Mouse (Mus musculus) heart, postnatal 10 days (tissue): ENCODE measurements around the gene Cdc42bpa. TPM values are rescaled to one million over a fixed set of nuclear protein-coding genes. Genes with fewer than 3 reads are reported as not detected.
"Not testable (repeated sequence)": the region's sequence is repeated elsewhere in the genome, so short reads cannot be mapped to it uniquely, and the experiment has no call there.

Experiments
- DNase-seq, 2 experiments: peaks; one replicate each; pipeline ENCODE4 v3.0.0; 2021
- intact Hi-C: fragments of 180-260 bp; cut with DNase I; formaldehyde crosslinking; loops from one replicate; pipeline ENCODE4 v1.15.1; 2025
- total RNA-seq, 2 experiments: library from RNA; stranded (reverse); gene quantifications; 2 replicates each; pipeline ENCODE4 v1.2.3; 2021

Cdc42bpa gene
- total RNA-seq, 2 experiments from 2014 or later: 56.6 to 57.7 TPM

DNA sequence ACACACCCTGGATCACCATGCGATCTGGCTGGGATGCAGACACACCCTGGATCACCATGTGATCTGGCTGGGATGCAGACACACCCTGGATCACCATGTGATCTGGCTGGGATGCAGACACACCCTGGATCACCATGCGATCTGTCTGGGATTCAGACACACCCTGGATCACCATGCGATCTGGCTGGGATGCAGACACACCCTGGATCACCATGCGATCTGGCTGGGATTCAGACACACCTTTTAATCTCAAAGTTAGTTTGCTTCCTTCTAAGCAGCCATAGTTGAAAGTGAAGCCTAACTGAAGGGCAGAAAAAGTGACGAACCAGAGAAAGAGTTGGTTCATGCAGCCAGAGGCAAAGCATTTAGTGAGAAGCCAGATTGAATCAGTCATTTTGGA is 69.6 kb downstream of the Cdc42bpa start:
- DNase-seq, intact Hi-C loops: not testable (repeated sequence)

DNA sequence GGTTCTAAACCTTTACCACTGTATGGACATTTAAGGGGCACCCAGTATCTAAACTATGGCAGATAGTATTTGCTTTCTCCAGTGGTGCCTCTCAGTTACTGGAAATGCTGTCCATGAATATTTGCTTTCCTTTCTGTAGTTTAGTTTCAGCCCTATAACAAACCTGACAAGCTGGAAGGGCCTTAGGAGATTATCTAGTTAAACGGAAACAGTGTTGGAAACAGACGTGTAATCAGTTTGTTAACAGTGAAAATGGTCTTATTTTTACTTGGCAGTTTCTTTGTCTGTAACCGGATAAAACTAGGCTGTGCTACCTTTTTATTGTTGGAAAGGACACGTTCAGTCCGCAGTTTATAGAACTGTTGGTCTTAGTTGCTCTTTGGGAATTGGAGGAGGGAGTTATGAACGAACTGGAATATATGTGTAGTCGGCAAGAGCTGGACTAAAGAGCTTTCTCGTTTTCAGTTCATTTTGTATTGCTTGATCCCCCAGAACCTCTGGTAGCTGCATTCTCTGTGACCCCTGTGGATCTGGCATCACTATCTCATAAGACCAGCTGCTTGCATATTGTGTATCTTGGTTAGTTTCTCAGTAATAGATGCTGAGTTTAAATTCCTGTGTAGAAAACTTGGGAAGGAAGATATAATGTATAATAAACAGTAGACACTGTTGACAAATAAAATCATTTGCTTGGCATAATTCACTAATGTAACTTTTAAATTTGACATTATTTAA is 70.5 kb downstream of the Cdc42bpa start:
- intact Hi-C loops: no loop called here
- DNase-seq: no peak

DNA sequence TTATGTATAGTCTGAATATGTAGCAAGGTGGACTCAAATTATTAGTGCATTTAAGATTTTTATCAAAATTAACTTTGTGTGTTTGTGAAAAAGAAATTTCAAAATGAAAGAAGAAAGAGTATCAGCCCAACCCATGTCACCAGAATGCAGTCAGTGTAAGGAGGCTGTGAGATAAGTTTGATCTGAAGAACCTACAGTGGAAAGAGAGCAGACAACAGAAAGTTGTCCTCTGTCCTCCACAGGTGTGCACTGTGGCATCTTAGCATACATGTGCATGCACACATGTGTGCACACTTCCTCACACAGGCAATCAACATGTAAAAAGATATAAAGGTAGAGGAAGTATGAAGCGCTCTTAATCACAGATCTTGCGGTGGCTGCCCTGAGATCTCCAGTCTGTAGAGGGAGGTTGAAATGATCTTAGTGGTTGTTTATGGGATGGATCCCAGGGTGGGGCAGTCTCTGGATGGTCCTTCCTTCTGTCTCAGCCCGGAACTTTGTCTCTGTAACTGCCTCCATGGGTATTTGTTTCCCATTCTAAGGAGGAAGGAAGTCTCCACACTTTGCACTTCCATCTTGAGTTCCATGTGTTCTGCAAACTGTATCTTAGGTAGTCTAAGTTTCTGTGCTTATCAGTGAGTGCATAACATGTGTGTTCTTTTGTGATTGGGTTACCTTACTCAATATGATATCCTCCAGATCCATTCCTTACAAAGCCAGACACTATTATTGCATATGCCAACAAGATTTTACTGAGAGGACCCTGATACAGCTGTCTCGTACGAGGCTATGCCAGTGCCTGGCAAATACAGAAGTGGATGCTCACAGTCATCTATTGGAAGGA is 71.7 kb downstream of the Cdc42bpa start:
- DNase-seq: no peak
- intact Hi-C loops: no loop called here

DNA sequence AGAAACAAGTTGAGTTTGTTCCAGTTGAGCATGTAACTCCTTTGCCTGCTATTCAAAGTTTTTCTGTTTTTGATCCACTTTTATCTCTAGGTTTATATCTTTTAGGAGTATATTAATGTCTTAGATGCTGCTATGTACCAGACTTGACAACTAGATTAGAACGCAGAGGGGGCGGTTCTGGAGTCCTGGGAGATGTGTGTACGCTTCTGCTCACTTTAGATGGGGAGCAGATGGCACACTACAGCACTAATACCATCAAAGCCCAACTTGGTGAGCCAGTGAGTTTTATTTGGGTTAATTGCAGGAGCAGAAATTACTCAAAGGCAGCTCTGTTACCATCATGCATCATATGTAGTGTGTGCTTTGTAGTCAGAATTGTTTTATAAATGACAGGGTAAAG is 77.2 kb downstream of the Cdc42bpa start:
- intact Hi-C loops: no loop called here
- no peak for DNase-seq

DNA sequence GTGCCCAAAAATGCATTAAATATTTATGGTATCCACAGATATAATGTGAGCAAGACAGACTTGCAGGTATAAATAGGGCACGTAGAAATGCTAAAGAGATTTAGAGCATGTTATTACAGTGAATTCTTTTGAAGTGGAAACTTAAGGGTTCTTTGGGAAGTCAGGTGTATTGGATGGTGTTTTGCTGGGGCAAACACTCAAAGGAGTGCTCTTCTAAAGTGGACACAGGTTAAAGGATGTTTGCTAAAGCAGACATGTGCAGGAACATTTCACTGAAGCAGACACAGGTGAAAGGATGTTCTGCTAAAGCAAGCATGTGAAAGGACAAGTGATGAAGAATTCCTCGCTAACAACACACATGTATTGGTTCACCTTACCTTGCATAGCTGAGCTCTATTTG is 83.9 kb downstream of the Cdc42bpa start:
- intact Hi-C loops: no loop called here
- no peak for DNase-seq

DNA sequence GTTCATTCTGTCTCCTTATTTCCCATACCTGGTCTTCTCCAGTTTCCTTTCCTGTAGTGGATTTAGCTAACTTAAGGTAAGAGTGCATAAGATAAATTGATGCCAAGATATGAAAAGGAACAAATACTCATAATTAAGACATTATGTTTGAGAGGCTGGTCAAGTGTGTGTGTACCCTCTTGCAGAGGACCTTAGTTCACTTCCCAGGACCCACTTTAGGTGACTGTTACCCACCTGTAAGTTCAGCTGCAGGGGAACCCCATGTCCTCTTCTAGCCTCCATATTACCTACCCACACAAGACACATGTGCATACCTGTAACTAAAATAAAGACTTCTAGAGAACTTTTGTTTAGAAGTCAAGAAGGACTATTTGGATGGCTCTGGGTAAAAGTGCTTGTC is 84.9 kb downstream of the Cdc42bpa start:
- intact Hi-C loops: no loop called here
- DNase-seq: no peak

DNA sequence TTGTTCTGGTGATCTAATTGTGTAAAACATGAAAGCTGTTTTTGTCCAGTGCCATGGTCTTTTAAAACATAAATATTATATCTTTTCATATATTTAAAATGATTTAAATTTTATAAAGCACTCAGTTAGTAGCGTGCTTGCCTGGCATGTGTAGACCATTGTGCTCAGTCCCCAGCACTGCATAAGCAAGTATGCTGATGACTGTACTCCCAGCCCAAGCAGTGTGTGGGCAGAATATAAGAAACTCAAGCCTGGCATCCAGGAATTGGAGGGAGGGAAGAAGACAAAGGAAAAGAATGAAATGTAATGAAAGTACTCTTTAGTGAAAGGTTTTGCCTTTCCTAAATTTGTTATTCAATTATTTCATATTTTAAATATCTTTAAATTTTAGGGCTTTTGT is 128.9 kb downstream of the Cdc42bpa start:
- intact Hi-C loops: no loop called here
- no peak for DNase-seq

DNA sequence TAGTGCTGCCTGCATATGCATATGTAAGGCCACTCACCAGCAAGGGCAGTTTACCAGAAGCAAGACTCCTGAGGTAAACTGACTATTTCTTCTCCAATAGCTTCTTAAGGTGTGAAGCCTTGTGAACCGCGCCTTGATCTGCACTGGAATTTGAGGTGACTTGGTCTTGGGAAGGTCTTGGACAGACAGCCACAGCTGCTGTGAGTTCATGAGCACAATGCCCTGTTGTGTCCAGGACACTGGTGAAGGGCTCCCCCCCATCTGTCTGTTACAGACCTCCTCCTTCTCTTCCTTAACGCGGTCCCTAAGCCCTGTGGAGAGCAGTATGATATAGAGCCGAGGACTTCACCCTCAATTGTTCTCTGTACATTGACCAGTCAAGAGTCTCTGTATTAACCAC is 138.2 kb downstream of the Cdc42bpa start:
- intact Hi-C loops: no loop called here
- no peak for DNase-seq

DNA sequence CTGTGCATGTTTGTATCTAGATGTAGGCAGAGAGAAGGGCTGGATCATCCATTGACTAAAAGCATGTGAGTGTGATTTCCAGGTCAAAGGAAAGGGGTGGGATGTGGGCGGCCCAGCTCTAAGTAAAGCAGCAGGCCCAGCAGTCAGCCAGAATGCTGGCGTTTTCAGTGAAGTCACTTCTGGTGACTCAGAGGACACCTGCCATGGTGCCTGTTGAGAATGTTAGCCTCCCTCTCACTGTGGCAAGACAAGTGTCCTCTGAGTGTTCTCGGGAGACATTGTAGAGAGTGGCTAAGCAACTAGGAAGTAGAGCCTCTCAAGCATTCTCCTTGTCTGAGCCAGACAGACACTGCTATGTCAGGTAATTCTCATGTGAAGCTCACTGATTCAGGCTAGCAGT is 144.3 kb downstream of the Cdc42bpa start:
- intact Hi-C loops: no loop called here
- no peak for DNase-seq

DNA sequence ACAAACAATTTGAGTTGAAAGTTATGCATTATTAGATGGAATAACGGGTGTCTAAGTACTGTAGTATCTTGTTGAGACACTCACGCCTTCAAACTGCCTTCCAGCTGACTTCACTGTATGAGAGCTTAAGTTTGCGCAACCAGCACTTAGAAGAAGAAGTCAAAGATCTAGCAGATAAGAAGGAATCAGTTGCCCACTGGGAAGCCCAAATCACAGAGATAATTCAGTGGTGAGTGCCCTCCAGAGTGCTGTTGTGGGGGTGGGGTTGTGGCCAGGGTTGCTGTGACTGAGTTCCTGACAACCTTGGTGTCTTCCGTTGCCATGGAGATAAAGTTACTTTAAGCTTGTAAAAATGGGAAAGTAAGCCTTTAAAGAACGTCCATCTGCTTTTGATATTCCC is 148.8 kb downstream of the Cdc42bpa start:
- intact Hi-C loops: no loop called here

DNA sequence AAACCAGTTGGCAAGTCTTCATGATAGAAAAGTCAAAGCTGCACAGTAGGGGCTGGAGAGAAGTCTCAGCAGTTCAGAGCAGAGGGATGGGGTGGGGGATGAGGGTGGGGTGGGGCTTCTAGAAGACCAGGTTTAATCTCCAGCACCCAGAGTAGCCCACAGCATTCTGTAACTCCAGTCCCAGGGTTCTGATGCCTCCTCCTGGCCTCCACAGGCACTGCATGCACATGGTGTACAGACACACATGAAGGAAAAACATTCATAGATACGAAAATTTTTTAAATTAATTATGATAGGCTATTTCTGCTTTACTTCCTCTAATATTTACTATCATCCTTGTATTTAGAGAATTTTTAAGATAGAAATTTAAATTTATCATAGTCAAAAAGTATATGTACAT is 156.3 kb downstream of the Cdc42bpa start:
- intact Hi-C loops: no loop called here
- peak in 1 of 2 experiments; percentile 41 for DNase-seq

More for the DNA sequence above, 148.8 kb downstream of the Cdc42bpa start:
- no peak for DNase-seq

DNA sequence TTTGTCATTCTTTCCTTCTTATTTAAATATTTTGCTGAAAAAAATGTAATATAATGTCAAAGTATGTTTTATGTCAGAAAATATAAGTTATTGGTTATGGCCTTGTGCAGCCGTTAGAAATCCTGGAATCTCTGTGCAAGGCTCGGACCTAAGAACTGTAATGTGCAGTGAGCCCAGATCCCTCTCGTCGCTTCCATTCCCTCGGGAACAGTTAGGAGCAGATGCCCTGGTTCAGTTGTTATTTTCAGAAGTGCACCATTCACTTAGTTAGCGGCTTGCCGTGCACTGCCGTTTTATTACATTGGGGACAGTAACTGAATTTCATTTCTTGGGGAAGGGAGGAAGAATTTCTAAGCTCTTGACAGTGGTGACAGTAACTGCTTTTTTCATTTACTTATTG is 158.0 kb downstream of the Cdc42bpa start:
- intact Hi-C loops: no loop called here
- no peak for DNase-seq

DNA sequence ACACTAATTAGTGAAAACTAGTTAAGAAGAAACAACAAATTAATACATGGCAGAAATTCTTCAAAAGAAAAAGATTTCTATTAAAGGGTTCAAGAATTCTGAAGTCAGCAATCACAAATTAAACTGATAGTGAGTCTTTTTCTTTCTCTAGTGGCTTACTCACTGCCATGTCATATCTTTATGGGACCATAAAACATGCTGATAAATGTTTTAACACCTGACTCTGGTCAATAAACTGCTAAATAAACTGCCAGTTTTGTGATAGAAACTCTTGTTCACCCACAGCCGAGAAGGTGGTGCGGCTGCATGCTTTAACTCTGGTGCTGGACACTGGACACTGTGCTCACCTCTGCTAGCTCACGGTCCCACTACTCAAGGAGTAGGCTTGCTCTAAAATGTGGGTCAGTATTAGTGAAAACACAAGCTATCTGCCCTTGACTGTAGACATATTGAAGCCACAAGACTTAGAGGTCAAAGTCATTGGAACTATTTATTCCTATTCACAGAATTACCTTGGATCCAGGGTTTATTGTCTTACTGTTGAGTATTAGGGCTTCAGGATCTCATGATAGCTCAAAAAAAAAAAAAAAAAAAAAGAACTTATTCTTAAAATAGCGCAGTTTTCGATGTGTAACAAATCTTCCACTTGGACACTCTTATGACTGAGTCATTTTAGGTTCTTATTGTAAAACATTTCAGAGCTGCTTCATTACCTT is 168.0 kb downstream of the Cdc42bpa start:
- DNase-seq: no peak
- intact Hi-C loops: no loop called here

DNA sequence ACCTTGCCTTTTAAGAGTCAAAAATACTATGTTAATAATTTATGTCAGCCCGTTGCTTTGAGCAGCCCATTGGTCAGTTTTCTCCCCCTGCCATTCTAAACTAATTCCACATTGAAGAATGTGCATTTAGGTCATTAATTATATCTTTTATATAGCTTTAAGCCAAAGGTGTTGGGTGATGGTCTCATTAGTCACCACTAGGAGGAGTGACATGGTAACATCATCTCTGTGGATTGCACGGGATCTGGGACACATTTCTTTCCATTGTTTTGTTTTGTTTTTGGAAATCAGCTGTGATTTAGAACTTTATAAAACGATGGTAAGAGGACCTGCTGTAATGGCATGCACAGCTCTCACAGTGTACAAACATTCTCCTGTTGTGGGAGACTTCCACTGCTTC is 171.1 kb downstream of the Cdc42bpa start:
- intact Hi-C loops: loop anchor here (5.0 kb wide), 1 partner anchor 274 kb away; no protein-coding TSS in a partner anchor
- DNase-seq: no peak

DNA sequence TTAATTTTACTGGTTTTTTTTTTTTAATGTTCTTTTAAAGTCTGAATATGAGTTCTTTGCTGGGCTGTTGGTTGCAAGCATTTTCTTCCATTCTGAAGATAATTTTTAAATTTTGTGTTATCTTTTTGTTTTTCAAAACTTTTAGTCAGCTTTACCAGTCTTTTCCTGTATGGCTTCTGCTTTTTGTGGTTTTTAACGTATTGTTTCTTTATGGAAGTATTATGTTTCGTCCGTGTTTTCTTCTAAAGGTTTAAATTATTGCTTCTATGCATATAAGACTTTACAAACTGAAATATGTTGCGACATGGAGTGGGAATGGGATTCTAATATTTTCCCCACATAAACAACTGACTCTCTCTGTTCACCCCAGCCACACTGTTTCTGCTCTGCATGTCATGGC is 171.9 kb downstream of the Cdc42bpa start:
- DNase-seq: no peak
- intact Hi-C loops: loop anchor here (5.0 kb wide), 1 partner anchor 275 kb away; no protein-coding TSS in a partner anchor

DNA sequence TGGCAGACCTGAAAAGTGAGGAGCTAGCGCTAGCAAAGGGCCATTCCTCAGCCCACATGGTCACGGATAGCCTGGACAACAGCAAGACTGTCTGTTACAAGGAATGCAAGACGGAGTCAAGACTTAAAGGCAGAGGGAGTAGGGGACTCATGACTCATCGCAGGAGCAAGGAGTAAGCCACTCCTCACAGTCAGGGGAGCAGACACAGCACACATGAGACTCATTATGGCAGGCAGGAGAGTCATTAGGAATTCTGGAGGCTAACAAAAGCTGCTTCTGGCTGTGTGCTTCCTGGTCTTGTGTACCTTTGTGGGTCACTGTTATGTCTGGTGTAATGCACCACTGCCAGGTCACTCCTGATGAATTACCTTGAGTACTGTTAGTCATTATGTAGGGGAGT is 178.9 kb downstream of the Cdc42bpa start:
- no peak for DNase-seq
- intact Hi-C loops: no loop called here

DNA sequence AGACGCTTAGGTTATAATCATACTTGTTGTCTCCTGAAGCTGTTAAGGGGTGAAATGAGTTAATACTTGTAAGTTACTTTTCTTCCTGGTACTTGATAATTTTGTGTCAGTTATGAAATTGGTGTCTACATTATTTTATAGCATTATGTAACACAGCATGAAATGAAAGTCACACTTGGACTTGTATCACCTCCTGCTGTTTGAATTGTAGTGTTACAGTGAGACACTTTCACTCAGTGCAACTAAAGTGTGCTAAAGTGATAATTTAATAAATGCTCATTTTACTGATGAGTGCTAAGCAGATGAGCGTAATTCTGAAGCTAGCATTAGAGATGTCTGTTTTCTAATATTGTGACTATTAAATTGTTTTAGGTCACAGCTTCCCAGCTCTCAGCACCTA is 180.7 kb downstream of the Cdc42bpa start:
- DNase-seq: no peak
- intact Hi-C loops: loop anchor here (5.0 kb wide), 1 partner anchor 279 kb away; no protein-coding TSS in a partner anchor

DNA sequence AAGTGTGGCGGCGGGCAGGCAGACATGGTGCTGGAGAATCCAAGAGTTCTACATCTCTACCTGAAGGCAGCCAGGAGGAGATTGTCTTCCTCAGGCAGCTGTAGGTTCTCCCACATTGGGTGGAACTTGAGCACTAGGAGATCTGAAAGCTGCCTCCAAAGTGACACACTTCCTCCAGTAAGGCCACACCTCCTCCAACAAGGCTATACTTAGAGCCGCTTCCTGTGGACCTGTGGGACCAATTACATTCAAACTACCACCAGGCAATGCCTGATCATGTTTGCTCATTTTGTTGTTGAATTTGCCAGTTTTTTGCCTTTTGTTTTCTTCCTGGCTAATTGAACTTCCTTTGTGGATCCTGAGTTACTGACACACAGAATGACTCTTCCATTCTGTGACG is 187.8 kb downstream of the Cdc42bpa start:
- DNase-seq: no peak
- intact Hi-C loops: no loop called here

DNA sequence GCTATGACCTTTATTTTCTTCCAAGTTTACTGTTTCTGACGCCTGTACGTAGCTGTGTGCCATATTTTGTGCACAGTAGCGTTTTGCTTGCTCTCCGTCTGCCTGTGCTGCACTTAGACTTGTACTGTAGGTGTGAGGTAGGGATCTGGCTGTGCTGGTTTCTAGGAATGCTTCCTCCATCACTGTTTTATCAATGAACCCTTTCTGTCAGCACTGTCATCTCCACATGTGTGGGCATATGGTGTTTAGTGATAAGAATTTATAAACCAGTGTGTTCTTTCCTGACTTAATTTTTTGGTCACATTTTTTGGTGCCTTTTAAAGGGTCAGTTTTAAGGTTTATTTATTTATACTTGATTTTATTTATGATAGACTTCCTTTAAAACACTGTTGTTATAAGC is 188.3 kb downstream of the Cdc42bpa start:
- intact Hi-C loops: no loop called here
- no peak for DNase-seq

DNA sequence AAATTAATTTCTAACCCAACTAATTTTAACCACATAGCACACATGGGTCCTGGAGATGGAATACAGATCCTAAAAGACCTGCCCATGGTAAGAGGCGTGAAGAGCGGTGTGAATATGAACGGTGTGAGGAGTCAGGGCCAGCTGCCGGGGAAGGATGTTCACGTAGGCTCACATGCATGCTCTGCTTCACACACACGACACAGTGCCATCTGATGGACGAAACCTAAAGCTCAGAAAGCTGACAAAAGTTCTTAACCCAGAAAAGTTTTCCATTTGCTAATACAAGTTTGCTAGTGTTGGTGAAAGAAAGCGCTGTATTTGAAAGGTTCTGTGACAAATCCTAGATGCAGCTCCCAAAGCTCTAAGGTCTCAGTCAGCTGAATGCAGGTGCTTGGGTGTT is 190.9 kb downstream of the Cdc42bpa start:
- intact Hi-C loops: no loop called here
- DNase-seq: no peak

DNA sequence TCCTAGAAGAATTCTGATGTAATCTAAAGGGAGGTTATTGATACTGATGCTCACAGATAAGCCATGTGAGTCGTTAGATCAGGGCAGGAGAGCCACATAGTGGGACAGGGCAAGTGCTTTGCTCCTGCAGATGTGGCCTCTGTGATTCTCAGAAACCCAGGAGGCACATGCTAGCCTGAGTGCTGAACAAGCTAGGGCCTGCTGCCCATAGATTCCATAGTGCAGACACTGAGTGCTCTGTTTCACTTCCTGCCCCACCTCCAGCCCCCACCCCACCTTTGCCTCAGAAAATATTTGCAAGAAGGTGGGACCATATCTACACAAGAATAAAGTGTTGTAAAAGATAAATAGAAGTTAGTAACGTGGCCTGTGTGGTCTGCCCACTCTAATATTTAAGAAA is 198.4 kb downstream of the Cdc42bpa start:
- no peak for DNase-seq
- intact Hi-C loops: no loop called here
